Mouse (Mus musculus): ENCODE measurements around the gene Cd101.

DNA sequence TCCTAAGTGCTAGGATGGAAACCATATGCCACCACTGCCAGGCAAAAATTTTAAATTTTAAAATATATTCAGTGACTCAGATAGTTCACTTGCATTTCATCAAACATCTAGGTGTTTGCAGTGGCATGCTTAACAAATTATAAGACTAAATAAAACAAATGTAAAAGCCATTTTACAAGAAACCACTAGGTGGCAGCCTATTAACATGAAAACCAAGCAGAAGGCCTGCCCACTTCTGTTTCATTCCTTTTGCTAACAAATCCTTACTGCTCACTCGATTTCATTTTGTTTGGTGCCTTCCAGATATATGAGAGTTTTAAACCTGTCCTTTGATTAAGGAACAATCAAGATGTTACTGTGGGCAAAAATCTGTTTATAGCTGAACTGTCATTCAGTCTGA, 55.5 kb downstream of the Cd101 start:
- no peak for TF ChIP-seq CTCF (IDR thresholded peaks at IDR 0.05; ENCODE audit: control insufficient read depth, insufficient read depth, low read length)
- no peak for TF ChIP-seq POLR2A (IDR thresholded peaks at IDR 0.05; ENCODE audit: borderline replicate concordance, control insufficient read depth, low read depth, low read length)

Measured in bone marrow, adult 2 months (tissue).